Mouse (Mus musculus) hindbrain, embryonic 12.5 days (tissue): ENCODE data around the gene Bysl. TPM values are rescaled to one million over a fixed set of nuclear protein-coding genes. Genes with fewer than 3 reads are reported as not detected.

Experiments used
- ATAC-seq: fragments of 200-750 bp; cut with Nextera tagmentation; 2 replicates; pipeline ENCODE4 v1.8.0; 2017; ENCODE audit warnings: moderate TSS enrichment; ENCODE audit not compliant: low FRiP score
- H3K27ac ChIP-seq: fragments of 300-500 bp; sonication (generic); 2 replicates; pipeline ENCODE4 v1.5.1; 2016; ENCODE audit warnings: mild to moderate bottlenecking
- H3K27me3 ChIP-seq: fragments of 300-500 bp; sonication (generic); 2 replicates; pipeline ENCODE4 v1.6.1; 2016; ENCODE audit warnings: mild to moderate bottlenecking
- H3K36me3 ChIP-seq: fragments of 300-500 bp; sonication (generic); 2 replicates; pipeline ENCODE4 v1.6.1; 2016; ENCODE audit warnings: mild to moderate bottlenecking
- H3K4me1 ChIP-seq: fragments of 300-500 bp; sonication (generic); 2 replicates; pipeline ENCODE4 v1.6.1; 2016
- H3K4me2 ChIP-seq: fragments of 300-500 bp; sonication (generic); replicated peaks from 2 replicates; pipeline ENCODE4 v1.6.1; 2016; ENCODE audit warnings: mild to moderate bottlenecking
- H3K4me3 ChIP-seq: fragments of 300-500 bp; sonication (generic); 2 replicates; pipeline ENCODE4 v1.5.1; 2016; ENCODE audit warnings: mild to moderate bottlenecking
- H3K9ac ChIP-seq: fragments of 300-500 bp; sonication (generic); 2 replicates; pipeline ENCODE4 v1.6.1; 2016; ENCODE audit warnings: mild to moderate bottlenecking, moderate library complexity
- H3K9me3 ChIP-seq: fragments of 300-500 bp; sonication (generic); replicated peaks from 2 replicates; pipeline ENCODE4 v1.6.1; 2016; ENCODE audit warnings: mild to moderate bottlenecking
- WGBS: fragments of 180-500 bp; shearing (Covaris S2); methylation state at CpG from one replicate; pipeline ENCODE4 v1.1.7; 2016; 5-methylcytosine and 5-hydroxymethylcytosine counted together
- polyA plus RNA-seq: library from polyadenylated mRNA; unstranded; fragments of >200 nt; fragmentation: Nextera tagmentation; extraction: Ambion mirVana; gene quantifications from 2 replicates; pipeline ENCODE4 v1.2.1, GENCODE M21; 2016

Gene Bysl
- polyA plus RNA-seq, 1 experiment from 2014 or later: 32.0 TPM

DNA sequence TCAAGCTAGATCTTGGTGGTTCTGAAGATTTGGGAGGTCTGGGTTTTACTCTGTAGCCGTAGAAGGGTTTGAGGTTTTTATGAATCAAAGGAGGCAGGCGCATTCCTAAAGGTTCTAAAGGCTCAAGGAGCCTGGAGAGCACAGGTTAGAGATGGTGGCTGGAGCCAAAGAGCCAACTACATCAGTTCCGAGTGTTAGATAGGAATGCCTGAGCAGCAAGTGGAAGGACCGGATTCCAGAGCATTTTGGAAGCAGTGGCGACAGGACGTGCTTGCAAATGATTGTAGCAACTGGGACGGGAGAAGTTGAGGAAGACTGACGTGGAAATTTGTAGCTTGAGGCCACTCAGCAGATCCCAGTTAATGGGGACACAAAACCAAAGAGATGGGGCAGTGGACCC, 37.3 kb downstream of the Bysl start:
- Histone ChIP-seq H3K27me3 (no peaks in the 10 kb centered on the region), H3K4me1 (peaks cover 4% of the 10 kb centered on the region; the same call in 1 of the 2 replicates), H3K4me2 (no peak overlapping the region), H3K36me3 (no peaks in the 10 kb centered on the region), H3K27ac (no peak overlapping the region), H3K9me3 (no peaks in the 10 kb centered on the region), H3K4me3 (no peak overlapping the region), H3K9ac (no peak overlapping the region)
- ATAC-seq: no peak
- WGBS: 78% methylated on average over 8 of the region's 8 CpGs

DNA sequence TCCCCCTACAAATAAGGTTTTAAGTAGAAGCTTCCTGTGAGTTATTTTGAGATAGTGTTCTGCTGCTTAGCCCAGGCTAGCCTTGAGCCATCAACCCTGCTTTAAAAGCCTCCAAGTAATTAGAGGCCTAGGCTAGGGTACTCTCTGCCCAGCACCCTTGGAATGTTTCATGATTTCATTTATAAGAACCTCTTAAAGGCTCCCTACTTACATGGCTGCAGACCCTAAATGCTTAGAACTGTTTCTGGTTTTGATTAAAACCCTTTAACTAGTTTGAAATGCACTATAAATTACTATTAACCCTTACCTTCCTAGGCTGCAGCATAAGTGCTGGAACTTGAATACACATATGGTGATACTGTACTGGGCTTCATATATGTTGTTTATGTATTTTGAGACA, 38.9 kb downstream of the Bysl start:
- no peak overlapping the region for H3K9ac ChIP-seq
- no peaks in the 10 kb centered on the region for H3K36me3 ChIP-seq
- H3K27me3 ChIP-seq: no peaks in the 10 kb centered on the region
- no peak overlapping the region for H3K27ac ChIP-seq
- ATAC-seq: no peak
- H3K4me3 ChIP-seq: no peak overlapping the region
- H3K4me2 ChIP-seq: no peak overlapping the region
- H3K4me1 ChIP-seq: peaks cover 7% of the 10 kb centered on the region; the same call in 1 of the 2 replicates
- no peaks in the 10 kb centered on the region for H3K9me3 ChIP-seq

GRCm38 (mm10) chr17:47571621-47572020, 39.7 kb downstream of the Bysl start:
- no peaks in the 10 kb centered on the region for H3K27me3 ChIP-seq
- no peak overlapping the region for H3K9ac ChIP-seq
- ATAC-seq: no peak
- no peak overlapping the region for H3K4me3 ChIP-seq
- H3K27ac ChIP-seq: no peak overlapping the region
- H3K36me3 ChIP-seq: no peaks in the 10 kb centered on the region
- 18% methylated on average over 7 of the region's 7 CpGs for WGBS
- no peaks in the 10 kb centered on the region for H3K9me3 ChIP-seq
- peaks cover 7% of the 10 kb centered on the region; the same call in 1 of the 2 replicates for H3K4me1 ChIP-seq
- no peak overlapping the region for H3K4me2 ChIP-seq

- no peaks in the 10 kb centered on the region for H3K36me3 ChIP-seq
- no peak overlapping the region for H3K4me2 ChIP-seq
- ATAC-seq: peak; percentile 46
- no peaks in the 10 kb centered on the region for H3K9me3 ChIP-seq
- H3K9ac ChIP-seq: no peak overlapping the region
- H3K4me3 ChIP-seq: no peak overlapping the region
- 57% methylated on average over 10 of the region's 10 CpGs for WGBS
- H3K27ac ChIP-seq: no peak overlapping the region
- H3K4me1 ChIP-seq: peaks cover 10% of the 10 kb centered on the region
- no peaks in the 10 kb centered on the region for H3K27me3 ChIP-seq
Measured at GRCm38 (mm10) chr17:47568951-47569527, 42.3 kb downstream of the Bysl start.

DNA sequence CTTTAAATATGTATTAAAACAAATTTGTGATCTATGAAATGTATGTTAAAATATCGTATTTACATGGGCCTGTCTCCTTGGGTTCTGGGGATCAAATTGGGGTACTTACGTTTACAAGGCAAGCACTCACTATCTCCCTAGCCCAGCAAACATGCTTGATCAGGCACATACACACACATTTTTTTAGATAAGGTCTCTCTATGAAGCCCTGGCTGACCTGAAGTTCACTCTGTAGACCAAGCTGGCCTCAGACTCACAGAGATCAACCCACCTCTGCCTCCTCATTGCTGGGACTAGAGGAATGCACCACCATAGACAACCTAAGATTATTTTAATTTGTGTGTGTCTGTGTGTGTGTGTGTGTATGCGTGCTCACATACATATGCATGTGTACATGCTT, 42.9 kb downstream of the Bysl start:
- no peak overlapping the region for H3K27ac ChIP-seq
- peaks cover 10% of the 10 kb centered on the region for H3K4me1 ChIP-seq
- no peaks in the 10 kb centered on the region for H3K9me3 ChIP-seq
- no peak overlapping the region for H3K4me3 ChIP-seq
- no peak for ATAC-seq
- H3K27me3 ChIP-seq: no peaks in the 10 kb centered on the region
- H3K36me3 ChIP-seq: no peaks in the 10 kb centered on the region
- 95% methylated on average over 3 of the region's 3 CpGs for WGBS
- H3K9ac ChIP-seq: no peak overlapping the region
- no peak overlapping the region for H3K4me2 ChIP-seq

DNA sequence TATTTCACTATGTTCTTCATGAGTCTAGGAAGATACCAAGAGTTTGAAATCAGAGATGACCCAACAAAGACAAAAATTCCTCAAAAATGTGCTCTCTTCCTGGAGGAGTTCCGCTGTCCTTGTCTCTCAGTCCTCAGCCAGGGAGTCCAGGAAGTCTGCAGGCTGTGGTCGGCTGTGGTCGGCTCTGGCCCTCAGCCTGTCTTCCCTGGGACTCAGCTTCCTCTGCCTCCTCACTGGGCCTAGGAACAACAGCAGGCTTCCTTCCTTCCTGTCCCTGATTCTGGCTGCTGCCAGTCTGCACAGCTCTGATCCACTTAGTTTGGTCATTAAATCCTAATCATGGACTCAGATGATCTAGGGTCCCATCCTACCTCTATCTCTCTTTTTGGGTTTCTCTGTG, 44.0 kb downstream of the Bysl start:
- Histone ChIP-seq H3K27me3 (no peaks in the 10 kb centered on the region), H3K9ac (no peak overlapping the region), H3K4me1 (peaks cover 10% of the 10 kb centered on the region), H3K9me3 (no peaks in the 10 kb centered on the region), H3K4me2 (no peak overlapping the region), H3K4me3 (no peak overlapping the region), H3K27ac (no peak overlapping the region), H3K36me3 (no peaks in the 10 kb centered on the region)
- WGBS: 70% methylated on average over 3 of the region's 3 CpGs
- no peak for ATAC-seq

- H3K4me2 ChIP-seq: no peak overlapping the region
- H3K4me1 ChIP-seq: peaks cover 8% of the 10 kb centered on the region
- H3K4me3 ChIP-seq: no peak overlapping the region
- 18% methylated on average over 2 of the region's 2 CpGs for WGBS
- peak; percentile 63 for ATAC-seq
- no peak overlapping the region for H3K27ac ChIP-seq
- no peaks in the 10 kb centered on the region for H3K27me3 ChIP-seq
- no peak overlapping the region for H3K9ac ChIP-seq
- no peaks in the 10 kb centered on the region for H3K9me3 ChIP-seq
- no peaks in the 10 kb centered on the region for H3K36me3 ChIP-seq
Measured at GRCm38 (mm10) chr17:47566133-47566532, 45.2 kb downstream of the Bysl start.

DNA sequence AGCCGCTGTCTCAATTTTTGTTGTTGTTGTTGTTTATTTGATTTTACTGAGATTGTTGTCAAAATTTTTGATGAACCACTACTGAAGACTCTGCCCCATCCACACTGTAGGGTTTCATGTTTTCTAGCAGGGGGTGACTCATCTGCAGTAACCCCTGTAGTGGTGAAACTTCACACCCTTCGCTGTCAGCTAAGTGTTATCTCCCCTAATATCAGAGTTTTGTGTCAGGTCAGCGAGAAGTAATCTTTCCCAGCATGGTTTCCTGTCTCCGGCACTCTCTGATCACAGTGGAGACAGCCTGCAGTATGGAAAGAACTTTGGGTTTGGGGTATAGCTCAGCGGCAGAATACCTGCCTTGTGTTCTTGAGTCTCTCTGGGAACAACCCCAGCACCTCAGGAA, 46.7 kb downstream of the Bysl start:
- Histone ChIP-seq H3K4me1 (peaks cover 8% of the 10 kb centered on the region), H3K4me3 (no peak overlapping the region), H3K27me3 (no peaks in the 10 kb centered on the region), H3K9me3 (no peaks in the 10 kb centered on the region), H3K27ac (no peak overlapping the region), H3K36me3 (no peaks in the 10 kb centered on the region), H3K4me2 (no peak overlapping the region), H3K9ac (no peak overlapping the region)
- 86% methylated on average over 5 of the region's 5 CpGs for WGBS
- no peak for ATAC-seq

GRCm38 (mm10) chr17:47562875-47563274, 48.4 kb downstream of the Bysl start:
- peaks cover 3% of the 10 kb centered on the region for H3K4me1 ChIP-seq
- H3K36me3 ChIP-seq: no peaks in the 10 kb centered on the region
- H3K4me3 ChIP-seq: no peak overlapping the region
- H3K9me3 ChIP-seq: no peaks in the 10 kb centered on the region
- no peak overlapping the region for H3K4me2 ChIP-seq
- no peak overlapping the region for H3K27ac ChIP-seq
- ATAC-seq: no peak
- WGBS: 78% methylated on average over 6 of the region's 6 CpGs
- no peaks in the 10 kb centered on the region for H3K27me3 ChIP-seq
- H3K9ac ChIP-seq: no peak overlapping the region

GRCm38 (mm10) chr17:47559726-47560125, 51.6 kb downstream of the Bysl start:
- Histone ChIP-seq H3K4me3 (no peak overlapping the region), H3K27me3 (no peaks in the 10 kb centered on the region), H3K4me2 (no peak overlapping the region), H3K4me1 (no peaks in the 10 kb centered on the region), H3K27ac (no peak overlapping the region), H3K9me3 (no peaks in the 10 kb centered on the region), H3K9ac (no peak overlapping the region), H3K36me3 (no peaks in the 10 kb centered on the region)
- 65% methylated on average over 6 of the region's 6 CpGs for WGBS
- no peak for ATAC-seq

GRCm38 (mm10) chr17:47557179-47557578, 54.1 kb downstream of the Bysl start:
- ATAC-seq: no peak
- no peak overlapping the region for H3K27ac ChIP-seq
- H3K4me1 ChIP-seq: no peaks in the 10 kb centered on the region
- H3K36me3 ChIP-seq: no peaks in the 10 kb centered on the region
- no peak overlapping the region for H3K9ac ChIP-seq
- H3K27me3 ChIP-seq: no peaks in the 10 kb centered on the region
- no peak overlapping the region for H3K4me3 ChIP-seq
- no peaks in the 10 kb centered on the region for H3K9me3 ChIP-seq
- H3K4me2 ChIP-seq: no peak overlapping the region
- WGBS: 83% methylated on average over 3 of the region's 3 CpGs

GRCm38 (mm10) chr17:47554621-47555020, 56.7 kb downstream of the Bysl start:
- no peaks in the 10 kb centered on the region for H3K27me3 ChIP-seq
- H3K36me3 ChIP-seq: no peaks in the 10 kb centered on the region
- no peaks in the 10 kb centered on the region for H3K9me3 ChIP-seq
- no peak overlapping the region for H3K4me2 ChIP-seq
- H3K9ac ChIP-seq: no peak overlapping the region
- no peak overlapping the region for H3K27ac ChIP-seq
- no peak for ATAC-seq
- 73% methylated on average over 8 of the region's 10 CpGs for WGBS
- H3K4me1 ChIP-seq: no peaks in the 10 kb centered on the region
- no peak overlapping the region for H3K4me3 ChIP-seq

DNA sequence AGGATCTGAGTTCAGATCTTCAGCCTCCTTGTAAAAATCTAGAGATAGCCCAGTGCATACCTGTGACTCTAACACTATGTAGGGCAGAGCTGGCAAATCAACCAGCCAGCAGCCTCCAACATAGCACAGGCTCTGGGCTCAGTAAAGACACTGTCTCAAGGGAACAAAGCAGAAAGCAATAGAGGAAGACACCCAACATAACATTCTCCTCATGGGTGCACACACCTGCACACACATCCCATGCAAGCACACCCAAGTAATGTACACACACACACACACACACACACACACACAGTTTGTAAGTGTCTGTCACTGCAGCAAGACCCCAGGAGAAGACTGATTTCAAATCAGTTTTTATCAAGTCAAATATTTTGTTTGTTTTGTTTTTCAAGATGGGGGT, 58.3 kb downstream of the Bysl start:
- H3K27ac ChIP-seq: no peak overlapping the region
- no peaks in the 10 kb centered on the region for H3K9me3 ChIP-seq
- no peak overlapping the region for H3K4me3 ChIP-seq
- H3K36me3 ChIP-seq: no peaks in the 10 kb centered on the region
- H3K27me3 ChIP-seq: no peaks in the 10 kb centered on the region
- no peak for ATAC-seq
- no peaks in the 10 kb centered on the region for H3K4me1 ChIP-seq
- no peak overlapping the region for H3K4me2 ChIP-seq
- H3K9ac ChIP-seq: no peak overlapping the region
